Mouse (Mus musculus): ENCODE measurements around the gene Clrn2.

The Clrn2 gene

GRCm38 (mm10) chr5:45449831-45450716 is 3.5 kb upstream of the Clrn2 start, which contains the start of gene Qdpr:
TSS of gene Qdpr (minus strand) at chr5:45450236.
- peak; percentile 96 for DNase-seq (ENCODE audit: low spot score)

- DNase-seq (ENCODE audit: low spot score) = no peak
Observed at GRCm38 (mm10) chr5:45454456-45454855, 905 bp downstream of the Clrn2 start.

- no peak for DNase-seq (ENCODE audit: low spot score)
Observed at GRCm38 (mm10) chr5:45472880-45473450, 19.4 kb downstream of the Clrn2 start.

DNA sequence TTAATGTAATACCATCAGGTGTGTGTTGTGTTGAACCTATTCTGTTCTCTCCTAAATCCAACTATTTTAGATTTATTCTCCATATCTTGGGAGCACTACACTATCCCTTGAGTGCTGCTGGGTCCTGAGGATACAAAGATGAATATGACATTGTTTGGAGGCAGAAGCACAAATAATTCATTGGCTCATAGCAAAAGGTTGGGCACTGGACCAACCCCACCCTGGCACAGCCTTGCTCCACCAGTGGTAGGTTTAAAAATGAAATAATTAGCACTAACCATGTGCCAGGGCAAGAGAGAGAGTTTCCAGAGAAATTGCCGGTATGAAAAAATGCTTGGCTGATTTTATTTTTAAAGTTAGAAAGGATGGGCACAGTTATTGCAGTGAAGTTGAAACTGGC is 20.0 kb downstream of the Clrn2 start:
- DNase-seq (ENCODE audit: low spot score) = no peak

GRCm38 (mm10) chr5:45474215-45474614 is 20.7 kb downstream of the Clrn2 start:
- DNase-seq (ENCODE audit: low spot score) = no peak

GRCm38 (mm10) chr5:45474758-45475157 is 21.2 kb downstream of the Clrn2 start:
- DNase-seq (ENCODE audit: low spot score) = no peak

DNA sequence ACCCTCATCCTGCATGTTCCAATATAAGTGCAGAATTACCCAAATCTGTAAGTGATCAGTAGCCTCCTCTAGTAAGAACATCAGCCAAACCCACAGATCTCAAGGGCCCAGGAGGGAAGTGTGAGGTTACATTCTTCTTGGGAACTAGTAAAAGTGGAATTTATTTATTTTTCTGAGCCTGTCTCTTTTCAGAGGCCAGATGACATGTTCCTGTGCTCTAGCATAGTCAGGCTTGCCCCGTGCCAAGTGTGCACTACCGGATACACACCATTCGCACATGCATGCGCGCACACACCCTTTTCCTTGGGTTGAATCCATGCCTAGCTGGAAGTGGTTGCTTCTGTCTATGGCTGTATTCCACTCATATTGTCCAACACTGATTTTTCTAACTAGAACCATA is 22.2 kb downstream of the Clrn2 start:
- no peak for DNase-seq (ENCODE audit: low spot score)

GRCm38 (mm10) chr5:45476288-45476687 is 22.7 kb downstream of the Clrn2 start:
- DNase-seq (ENCODE audit: low spot score) = no peak

DNA sequence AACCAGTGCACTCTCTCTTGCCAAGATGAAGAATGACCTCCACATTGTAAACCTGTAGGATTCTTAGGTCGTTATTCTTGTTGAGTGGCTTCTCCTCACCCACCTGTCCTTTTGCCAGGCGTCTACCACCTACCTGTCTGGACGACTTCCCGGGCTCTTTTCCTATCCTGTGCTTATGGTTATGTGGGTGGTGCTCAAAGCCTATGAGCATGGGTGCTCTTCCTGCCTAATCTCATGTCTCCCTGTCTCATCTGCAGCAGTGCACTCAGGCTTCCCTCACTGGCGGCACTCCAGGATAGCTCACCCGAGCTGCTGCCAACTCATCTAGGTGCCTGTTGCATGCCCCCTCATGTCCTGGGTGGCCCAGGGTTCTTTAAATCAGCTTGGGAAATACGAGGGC is 24.1 kb downstream of the Clrn2 start:
- DNase-seq (ENCODE audit: low spot score) = no peak

GRCm38 (mm10) chr5:45480066-45480465 is 26.5 kb downstream of the Clrn2 start:
- no peak for DNase-seq (ENCODE audit: low spot score)

GRCm38 (mm10) chr5:45481125-45481524 is 27.6 kb downstream of the Clrn2 start:
- no peak for DNase-seq (ENCODE audit: low spot score)

DNA sequence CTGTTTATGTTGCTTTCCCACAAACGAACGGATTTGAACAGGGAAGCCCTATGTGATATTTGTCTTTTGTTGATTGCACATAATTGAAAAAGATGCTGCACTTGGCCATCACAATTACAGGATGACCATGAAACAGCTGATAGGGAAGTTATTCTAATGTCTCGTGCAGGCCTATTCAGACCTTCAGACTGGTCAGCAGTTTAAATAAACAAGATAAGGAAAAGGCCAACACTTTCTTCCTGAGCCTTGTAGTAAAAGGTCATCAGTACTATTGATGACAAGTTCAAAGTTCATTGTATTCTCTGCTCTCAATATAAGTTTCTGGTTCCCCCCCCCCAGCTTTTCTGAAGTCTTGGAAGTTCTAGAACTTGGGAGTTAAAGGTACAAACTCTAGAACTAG is 29.1 kb downstream of the Clrn2 start:
- DNase-seq (ENCODE audit: low spot score) = no peak

- no peak for DNase-seq (ENCODE audit: low spot score)
Observed at GRCm38 (mm10) chr5:45483654-45484053, 30.1 kb downstream of the Clrn2 start.

- no peak for DNase-seq (ENCODE audit: low spot score)
Observed at GRCm38 (mm10) chr5:45491776-45492175, 38.2 kb downstream of the Clrn2 start.

- DNase-seq (ENCODE audit: low spot score) = peak; percentile 99
Observed at GRCm38 (mm10) chr5:45493191-45494092, 39.9 kb downstream of the Clrn2 start, which contains the start of gene Lap3. TSS of gene Lap3 (plus strand) at chr5:45493374.

GRCm38 (mm10) chr5:45494093-45494755 is 40.7 kb downstream of the Clrn2 start:
- no peak for DNase-seq (ENCODE audit: low spot score)

DNA sequence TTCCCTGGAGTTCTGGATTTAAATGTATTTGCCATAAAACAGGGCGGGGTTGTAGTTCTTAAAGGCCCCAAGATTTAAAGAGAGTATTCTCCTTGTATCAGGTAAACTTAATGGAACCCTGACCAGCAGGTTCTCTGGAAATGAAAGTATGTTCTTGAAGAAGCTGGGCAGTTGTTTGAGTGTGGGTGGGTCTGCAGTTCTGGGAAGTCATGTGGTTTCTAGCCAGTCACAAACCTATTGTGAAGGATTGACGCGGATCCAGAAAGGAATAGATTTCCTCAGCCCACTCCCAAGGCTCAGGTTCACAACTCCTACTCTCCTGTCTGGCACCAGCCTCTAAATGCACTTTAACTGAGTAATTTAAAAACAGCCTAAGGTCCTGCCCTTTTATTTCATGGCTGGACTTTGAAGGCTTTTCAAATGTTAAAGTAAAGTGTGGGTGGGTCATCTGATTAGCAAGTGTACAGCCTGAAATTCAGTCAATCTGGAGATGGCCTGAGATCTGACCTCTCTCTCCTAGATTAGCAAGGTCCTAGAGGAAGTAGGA is 42.0 kb downstream of the Clrn2 start:
- DNase-seq (ENCODE audit: low spot score) = no peak

- DNase-seq (ENCODE audit: low spot score) = no peak
Observed at GRCm38 (mm10) chr5:45496042-45496441, 42.5 kb downstream of the Clrn2 start.

- no peak for DNase-seq (ENCODE audit: low spot score)
Observed at GRCm38 (mm10) chr5:45496479-45496878, 42.9 kb downstream of the Clrn2 start.

DNA sequence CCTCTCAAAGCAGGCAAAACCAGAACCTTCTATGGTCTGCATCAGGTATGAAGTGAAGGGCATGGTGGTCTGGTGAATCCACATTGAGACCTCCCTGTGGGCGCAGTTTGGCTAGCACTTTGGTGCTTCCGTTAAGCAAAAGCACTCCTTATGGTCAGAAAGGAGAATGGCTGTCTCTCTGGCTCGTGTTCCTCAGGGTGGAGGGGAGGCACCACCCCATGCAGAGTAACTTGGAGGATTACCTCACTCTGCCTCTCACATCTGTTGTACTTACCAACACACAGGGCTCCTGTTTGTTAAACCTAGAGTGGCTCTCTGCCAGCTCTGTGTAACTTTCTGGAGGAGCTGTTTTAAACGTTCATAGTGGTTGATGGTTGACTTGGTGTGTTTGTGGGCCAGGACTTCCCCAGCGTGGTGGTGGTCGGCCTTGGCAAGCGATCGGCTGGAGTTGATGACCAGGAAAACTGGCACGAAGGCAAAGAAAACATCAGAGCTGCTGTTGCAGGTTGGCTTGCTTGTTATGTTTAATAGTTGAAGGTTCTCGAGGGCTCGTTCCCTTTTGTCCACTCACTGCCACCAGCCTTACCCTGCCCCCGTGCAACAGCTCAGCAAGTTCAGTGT is 43.5 kb downstream of the Clrn2 start:
- DNase-seq (ENCODE audit: low spot score) = no peak

- DNase-seq (ENCODE audit: low spot score) = no peak
Observed at GRCm38 (mm10) chr5:45497564-45497963, 44.0 kb downstream of the Clrn2 start.
